Mouse (Mus musculus) G1E (cell line): Measurements from ENCODE around the gene Palm2. TPM values are rescaled to one million over a fixed set of nuclear protein-coding genes. Genes with fewer than 3 reads are reported as not detected.

ENCODE experiments used
- ATAC-seq: 2 replicates; pipeline ENCODE4 v1.8.0; 2016; ENCODE audit warnings: mild to moderate bottlenecking; ENCODE audit not compliant: insufficient number of reproducible peaks, poor library complexity, low FRiP score, severe bottlenecking; ENCODE audit errors: extremely low read depth
- DNase-seq: peaks from one replicate; pipeline ENCODE4 v3.0.0; 2012; ENCODE audit warnings: low spot score
- H3K27me3 ChIP-seq: 2 replicates; pipeline ENCODE4 v1.6.1; 2012; ENCODE audit warnings: mild to moderate bottlenecking, low read length, inconsistent platforms; ENCODE audit not compliant: insufficient read depth
- H3K36me3 ChIP-seq: replicated peaks from 2 replicates; pipeline ENCODE3; 2012; ENCODE audit warnings: mild to moderate bottlenecking, inconsistent platforms
- H3K4me1 ChIP-seq: 2 replicates; pipeline ENCODE4 v1.6.1; 2012; ENCODE audit warnings: low read depth, low read length, inconsistent platforms, mixed read lengths; ENCODE audit not compliant: insufficient read depth
- H3K4me3 ChIP-seq: 2 replicates; pipeline ENCODE4 v1.5.1; 2012; ENCODE audit warnings: low read depth, mild to moderate bottlenecking, inconsistent platforms, low read length, moderate library complexity, mixed read lengths
- H3K9me3 ChIP-seq: replicated peaks from 2 replicates; pipeline ENCODE4 v1.6.1; 2012; ENCODE audit warnings: inconsistent platforms
- CTCF ChIP-seq: IDR thresholded peaks from 2 replicates; pipeline ENCODE4 v1.5.1; 2012; ENCODE audit warnings: low read depth, low read length, inconsistent platforms, mixed read lengths
- GATA1 ChIP-seq: IDR thresholded peaks from 2 replicates; pipeline ENCODE4 v1.6.1; 2012; ENCODE audit warnings: borderline replicate concordance, low read length, inconsistent platforms, mixed read lengths
- GATA2 ChIP-seq: IDR thresholded peaks from 2 replicates; pipeline ENCODE4 v1.6.1; 2012; ENCODE audit warnings: low read depth, low read length, inconsistent platforms, borderline replicate concordance
- POLR2AphosphoS5 ChIP-seq: IDR thresholded peaks from 2 replicates; pipeline ENCODE4 v1.6.1; 2012; ENCODE audit warnings: low read depth, low read length, inconsistent platforms; ENCODE audit not compliant: insufficient replicate concordance
- TAL1 ChIP-seq: conservative IDR thresholded peaks from 2 replicates; pipeline ENCODE4 v1.6.1; 2012; ENCODE audit warnings: low read depth, low read length, inconsistent platforms, mixed read lengths
- polyA plus RNA-seq: library from polyadenylated mRNA; stranded (reverse); fragments of >175 nt; gene quantifications from 2 replicates; pipeline ENCODE4 v1.2.3, GENCODE M21; 2012
- total RNA-seq, 2 experiments: library from RNA; stranded (forward) in 1 of 2; stranded (reverse) in 1 of 2; fragments of 200-1000 nt in 1 of 2; fragments of >200 nt in 1 of 2; fragmentation: Nextera tagmentation in 1 of 2; gene quantifications; 2 replicates each; pipeline ENCODE4 v1.2.3; 2014 to 2017

Palm2 gene
- total and polyA plus RNA-seq, 3 experiments: 0.05 TPM; not detected in 2

GRCm38 (mm10) chr4:57538029-57538688 is 104.1 kb downstream of the Palm2 start:
- TF ChIP-seq POLR2AphosphoS5: no peak
- TF ChIP-seq CTCF: no peak
- TF ChIP-seq GATA1: no peak
- TF ChIP-seq GATA2: no peak
- TF ChIP-seq TAL1: no peak

GRCm38 (mm10) chr4:57543692-57544256 is 109.7 kb downstream of the Palm2 start:
- Histone ChIP-seq H3K4me1 (no peaks in the 10 kb centered on the region), H3K4me3 (no peak overlapping the region), H3K9me3 (peaks cover 52% of the 10 kb centered on the region), H3K27me3 (no peaks in the 10 kb centered on the region), H3K36me3 (no peaks in the 10 kb centered on the region)
- TF ChIP-seq GATA1 (no peak), GATA2 (no peak), CTCF (no peak), POLR2AphosphoS5 (no peak), TAL1 (no peak)
- DNase-seq (no peak), ATAC-seq (no peak)

More at GRCm38 (mm10) chr4:57538029-57538688, 104.1 kb downstream of the Palm2 start:
- ATAC-seq (no peak), DNase-seq (no peak)
- Histone ChIP-seq H3K4me3 (no peak overlapping the region), H3K9me3 (peaks cover 69% of the 10 kb centered on the region), H3K36me3 (no peaks in the 10 kb centered on the region), H3K4me1 (no peaks in the 10 kb centered on the region), H3K27me3 (no peaks in the 10 kb centered on the region)

DNA sequence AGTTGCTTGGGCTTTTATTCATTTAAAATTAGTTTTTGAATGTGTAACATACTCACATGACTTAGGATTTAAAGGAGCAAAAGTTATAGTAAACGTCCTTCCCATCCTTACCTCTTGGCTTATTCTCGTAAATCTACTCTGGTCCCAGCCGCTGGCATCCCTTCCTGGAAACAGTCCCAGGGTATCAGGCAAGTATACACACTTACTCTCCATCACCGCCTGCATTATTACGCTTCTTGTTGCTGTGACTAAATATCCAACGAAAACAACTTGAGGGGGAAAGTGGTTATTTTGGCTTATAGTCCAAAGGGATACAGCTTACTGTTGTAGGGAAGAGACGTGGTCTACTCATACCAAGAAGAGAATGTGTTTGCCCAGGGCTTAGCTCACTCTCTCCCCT is 113.7 kb downstream of the Palm2 start:
- H3K27me3 ChIP-seq: no peaks in the 10 kb centered on the region
- TF ChIP-seq CTCF (no peak), POLR2AphosphoS5 (no peak), TAL1 (no peak), GATA2 (no peak), GATA1 (no peak)
- DNase-seq: no peak
- H3K4me1 ChIP-seq: no peaks in the 10 kb centered on the region
- ATAC-seq: no peak
- H3K9me3 ChIP-seq: peaks cover 48% of the 10 kb centered on the region
- no peaks in the 10 kb centered on the region for H3K36me3 ChIP-seq
- H3K4me3 ChIP-seq: no peak overlapping the region

DNA sequence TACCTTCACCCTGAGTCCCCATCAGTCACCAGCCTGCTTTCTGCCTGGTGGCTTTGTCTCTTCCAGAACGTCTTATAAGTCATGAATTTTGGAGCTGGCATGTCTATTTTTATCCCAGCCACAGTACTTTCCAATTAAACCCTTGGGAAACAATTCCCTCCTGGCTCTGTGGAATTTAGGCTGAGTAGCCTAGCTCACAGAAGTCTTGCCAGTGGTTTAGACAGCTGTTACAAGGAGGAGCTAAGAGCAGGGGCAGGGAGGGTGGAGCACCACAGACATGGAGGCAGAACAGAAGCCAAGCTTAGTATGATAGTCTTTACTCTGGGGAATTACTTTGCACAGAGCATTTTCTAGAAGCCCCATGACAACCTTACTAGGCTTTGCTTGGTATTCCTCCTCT is 116.2 kb downstream of the Palm2 start:
- peaks cover 45% of the 10 kb centered on the region for H3K9me3 ChIP-seq
- H3K4me3 ChIP-seq: no peak overlapping the region
- TF ChIP-seq CTCF (no peak), GATA2 (no peak), POLR2AphosphoS5 (no peak), TAL1 (no peak), GATA1 (no peak)
- ATAC-seq (no peak), DNase-seq (no peak)
- H3K36me3 ChIP-seq: no peaks in the 10 kb centered on the region
- no peaks in the 10 kb centered on the region for H3K27me3 ChIP-seq
- H3K4me1 ChIP-seq: no peaks in the 10 kb centered on the region

GRCm38 (mm10) chr4:57557102-57557501 is 123.1 kb downstream of the Palm2 start:
- Histone ChIP-seq H3K9me3 (peaks cover 60% of the 10 kb centered on the region), H3K27me3 (no peaks in the 10 kb centered on the region), H3K4me1 (no peaks in the 10 kb centered on the region), H3K36me3 (no peaks in the 10 kb centered on the region), H3K4me3 (no peak overlapping the region)
- ATAC-seq (no peak), DNase-seq (no peak)
- TF ChIP-seq TAL1 (no peak), GATA1 (no peak), GATA2 (no peak), POLR2AphosphoS5 (no peak), CTCF (no peak)

DNA sequence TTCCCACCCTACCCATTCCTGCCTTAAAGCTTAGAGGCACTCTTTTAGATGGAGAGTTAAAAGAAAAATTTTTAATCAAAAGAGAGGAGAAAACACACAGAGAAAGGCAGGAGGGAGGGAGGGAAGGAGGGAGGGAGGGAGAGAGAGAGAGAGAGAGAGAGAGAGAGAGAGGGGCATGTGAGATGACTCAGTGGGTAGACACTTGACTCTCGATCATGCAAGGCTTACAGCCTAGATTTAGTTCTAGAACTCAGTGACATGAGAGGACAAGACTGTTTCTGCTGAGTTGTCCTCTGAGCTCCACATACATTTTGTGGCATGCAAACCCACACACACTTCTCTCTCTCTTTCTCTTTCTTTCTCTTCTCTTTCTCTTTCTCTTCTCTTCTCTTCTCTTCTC is 125.4 kb downstream of the Palm2 start:
- no peak for ATAC-seq
- peaks cover 58% of the 10 kb centered on the region for H3K9me3 ChIP-seq

More for the DNA sequence above, 125.4 kb downstream of the Palm2 start:
- Histone ChIP-seq H3K4me3 (no peak overlapping the region), H3K36me3 (no peaks in the 10 kb centered on the region), H3K4me1 (no peaks in the 10 kb centered on the region), H3K27me3 (no peaks in the 10 kb centered on the region)
- TF ChIP-seq GATA2 (no peak), POLR2AphosphoS5 (no peak), GATA1 (no peak), TAL1 (no peak), CTCF (no peak)
- no peak for DNase-seq
